Mouse (Mus musculus) ES-Bruce4 (cell line): Measurements from ENCODE around the gene Ccnd2.

Experiments
- CTCF ChIP-seq: IDR thresholded peaks from one replicate; pipeline ENCODE4 v1.8.1; 2011; ENCODE audit warnings: low read depth, low read length
- POLR2A ChIP-seq: IDR thresholded peaks from one replicate; pipeline ENCODE4 v1.8.1; 2011; ENCODE audit warnings: low read length; ENCODE audit not compliant: insufficient read depth

DNA sequence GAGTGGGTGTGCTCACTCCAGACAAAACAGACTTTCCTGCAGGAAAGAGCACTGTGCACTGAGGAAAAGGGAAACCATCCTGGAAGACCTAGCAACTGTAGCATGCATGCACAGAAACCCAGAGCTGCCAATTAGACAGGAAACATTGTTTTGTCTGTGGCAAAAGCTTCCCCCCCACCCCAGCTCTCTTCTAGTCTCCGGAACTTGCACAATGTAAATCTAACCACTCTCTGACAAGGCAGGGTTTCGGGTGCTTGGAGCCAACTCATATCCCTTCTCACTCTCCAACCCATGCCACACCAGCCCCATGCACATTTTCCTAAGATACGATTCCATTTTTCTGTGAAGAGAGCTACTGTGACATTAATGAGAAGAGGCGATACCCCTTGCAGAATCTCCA lies 13.7 kb upstream of the Ccnd2 start:
- TF ChIP-seq POLR2A (no peak), CTCF (no peak)
